ENCODE assay signal across 9 mouse cellular contexts in genomic region chr4:126261675-126262074, GRCm38 (mm10). TPM values are rescaled to one million over a fixed set of nuclear protein-coding genes. Genes with fewer than 3 reads are reported as not detected.
DNase-seq lines count a peak whose midpoint lies in the region; ATAC-seq and TF ChIP-seq lines count a peak whose summit lies in the region.
"Had no signal": no experiment of that assay in that cellular context is flagged by ENCODE, and none has a peak within 500 bp of the region (broad histone marks: within the 10 kb centered on the region; RNA-seq: fewer than 3 reads in every experiment).

No protein-coding gene starts in this region.

- DNase-seq in kidney, adult 2 months: no peak
- DNase-seq in kidney, postnatal 14 days: no peak
- DNase-seq in CH12.LX (ENCODE audit: extremely low read depth): peak; percentile 16
- DNase-seq in embryonic facial prominence, embryonic 10.5 days (ENCODE audit: low spot score): no peak
- no peak for DNase-seq in right cerebral cortex, postnatal 25 days
- DNase-seq in right cerebral cortex, postnatal 36 days (ENCODE audit: low spot score in 2 of 2): no peak

- no peak for ATAC-seq in limb, embryonic 15.5 days (ENCODE audit: insufficient number of reproducible peaks, low FRiP score, low TSS enrichment, low read depth)

- peak overlapping the region; percentile 98 for H3K4me2 ChIP-seq in CH12.LX (ENCODE audit: insufficient read depth, low read depth, poor library complexity, severe bottlenecking)
- no peak overlapping the region for H3K4me2 ChIP-seq in limb, embryonic 15.5 days

- peaks cover 7% of the 10 kb centered on the region for H3K79me2 ChIP-seq in CH12.LX (replicated peaks; ENCODE audit: control insufficient read depth, extremely low read depth, insufficient read depth, poor library complexity, severe bottlenecking)

- no peaks in the 10 kb centered on the region for H3K36me3 ChIP-seq in kidney, adult 2 months (ENCODE audit: control insufficient read depth, insufficient read depth, low read length)
- peaks cover 0 to 28% of the 10 kb centered on the region in 2 experiments for H3K36me3 ChIP-seq in CH12.LX (replicated peaks in 1 of 2; ENCODE audit: control insufficient read depth in 1 of 2, insufficient read depth in 1 of 2, low read length in 1 of 2)
- H3K36me3 ChIP-seq in embryonic facial prominence, embryonic 10.5 days (replicated peaks): 0 out of 2 replicates have a peak, but pooled peaks cover 5% of the 10 kb centered on the region
- H3K36me3 ChIP-seq in limb, embryonic 15.5 days: peaks cover 10% of the 10 kb centered on the region; the same call in 1 of the 2 replicates

- H3K27ac ChIP-seq in kidney, adult 2 months (ENCODE audit: insufficient read depth, low read depth, low read length): peak overlapping the region; percentile 85
- peak overlapping the region; percentile 76; the same call in 1 of the 2 replicates for H3K27ac ChIP-seq in CH12.LX (ENCODE audit: insufficient read depth, low read depth)
- peak overlapping the region; percentile 91 for H3K27ac ChIP-seq in embryonic facial prominence, embryonic 10.5 days (replicated peaks)
- peak overlapping the region; percentile 92 for H3K27ac ChIP-seq in limb, embryonic 15.5 days

- no peak overlapping the region for H3K9ac ChIP-seq in CH12.LX (ENCODE audit: insufficient read depth, low read depth)
- H3K9ac ChIP-seq in limb, embryonic 15.5 days: no peak overlapping the region

- no peak for TF ChIP-seq CTCF in kidney, adult 2 months (conservative IDR thresholded peaks at IDR 0.05; ENCODE audit: insufficient read depth, insufficient read length, low read depth, low read length)
- no peak for TF ChIP-seq CTCF in CH12.LX (conservative IDR thresholded peaks at IDR 0.05 in 1 of 2, IDR thresholded peaks at IDR 0.05 in 1 of 2; ENCODE audit: low read depth in 2 of 2, low read length in 2 of 2)

- no peak overlapping the region for H3K4me3 ChIP-seq in kidney, adult 2 months (ENCODE audit: insufficient read depth, low read depth, low read length)
- peak overlapping the region in 2 of 3 experiments; percentile 10 to 86 for H3K4me3 ChIP-seq in CH12.LX (replicated peaks in 1 of 3; ENCODE audit: low read depth in 2 of 3, low read length in 2 of 3, poor library complexity in 1 of 3)
- peak overlapping the region; percentile 90 for H3K4me3 ChIP-seq in embryonic facial prominence, embryonic 10.5 days
- no peak overlapping the region for H3K4me3 ChIP-seq in limb, embryonic 15.5 days

- dilution Hi-C loops in CH12.LX (cut with MboI; ENCODE audit: extremely low pct_ligation_motif_present, extremely low pct_unique_long_range_greater_than_20kb, low sequenced_read_pairs): no loop called here

- TF ChIP-seq POLR2A in kidney, adult 2 months (IDR thresholded peaks at IDR 0.05; ENCODE audit: low read depth, low read length): no peak
- TF ChIP-seq POLR2A in CH12.LX (IDR thresholded peaks at IDR 0.05; ENCODE audit: low read depth, low read length): no peak

- H3K4me1 ChIP-seq in kidney, adult 2 months (ENCODE audit: control insufficient read depth, insufficient read depth, low read length): peaks cover 15% of the 10 kb centered on the region
- peaks cover 23 to 43% of the 10 kb centered on the region in 2 experiments for H3K4me1 ChIP-seq in CH12.LX (ENCODE audit: control insufficient read depth in 1 of 2, insufficient read depth in 2 of 2)
- H3K4me1 ChIP-seq in embryonic facial prominence, embryonic 10.5 days: peaks cover 66% of the 10 kb centered on the region
- H3K4me1 ChIP-seq in limb, embryonic 15.5 days: peaks cover 57% of the 10 kb centered on the region

- no peaks in the 10 kb centered on the region for H3K27me3 ChIP-seq in kidney, adult 2 months (replicated peaks; ENCODE audit: control insufficient read depth, insufficient read depth, low read length)
- H3K27me3 ChIP-seq in CH12.LX (replicated peaks): no peaks in the 10 kb centered on the region
- no peaks in the 10 kb centered on the region for H3K27me3 ChIP-seq in embryonic facial prominence, embryonic 10.5 days (replicated peaks; ENCODE audit: low read depth, poor library complexity, severe bottlenecking)
- no peaks in the 10 kb centered on the region for H3K27me3 ChIP-seq in limb, embryonic 15.5 days

- TF ChIP-seq EP300 in CH12.LX (IDR thresholded peaks at IDR 0.05; ENCODE audit: low read length): no peak

- TF ChIP-seq RAD21 in CH12.LX (IDR thresholded peaks at IDR 0.05; ENCODE audit: low read depth, low read length): no peak

- 33% methylated on average over 7 of the region's 7 CpGs for WGBS in kidney, adult 2 months
- 50% methylated on average over 7 of the region's 7 CpGs for WGBS in embryonic facial prominence, embryonic 10.5 days
- 43% methylated on average over 7 of the region's 7 CpGs for WGBS in limb, embryonic 15.5 days

- in situ Hi-C loops in CH12.LX (cut with MboI; ENCODE audit: low pct_ligation_motif_present, low pct_unique_long_range_greater_than_20kb, low sequenced_read_pairs): loop anchor here (5.0 kb wide), 1 partner anchor 34 kb away; no protein-coding TSS in a partner anchor

- H3K9me3 ChIP-seq in CH12.LX (replicated peaks; ENCODE audit: low read length): no peaks in the 10 kb centered on the region
- H3K9me3 ChIP-seq in embryonic facial prominence, embryonic 10.5 days: no peaks in the 10 kb centered on the region
- no peaks in the 10 kb centered on the region for H3K9me3 ChIP-seq in limb, embryonic 15.5 days

TF ChIP-seq in CH12.LX, 34 proteins besides CTCF, POLR2A, EP300 and RAD21:
- TF ChIP-seq MAZ (IDR thresholded peaks at IDR 0.05; ENCODE audit: low read depth, low read length) (no peak), MXI1 (IDR thresholded peaks at IDR 0.05; ENCODE audit: low read depth, low read length) (no peak), PAX5 (IDR thresholded peaks at IDR 0.05; ENCODE audit: low read length) (no peak), ZMIZ1 (IDR thresholded peaks at IDR 0.05; ENCODE audit: low read depth, low read length) (no peak), ZNF384 (IDR thresholded peaks at IDR 0.05; ENCODE audit: low read depth, low read length) (no peak), JUND (conservative IDR thresholded peaks at IDR 0.05; ENCODE audit: low read depth, low read length) (no peak), GABPA (IDR thresholded peaks at IDR 0.05; ENCODE audit: insufficient replicate concordance, low read depth, low read length) (no peak), ZKSCAN1 (IDR thresholded peaks at IDR 0.05; ENCODE audit: borderline replicate concordance, low read depth, low read length) (no peak), JUN (IDR thresholded peaks at IDR 0.05; ENCODE audit: insufficient read depth, low read depth, low read length) (no peak), BHLHE40 (IDR thresholded peaks at IDR 0.05; ENCODE audit: low read depth, low read length) (no peak), HCFC1 (IDR thresholded peaks at IDR 0.05; ENCODE audit: low read depth, low read length) (no peak), NRF1 (IDR thresholded peaks at IDR 0.05; ENCODE audit: low read depth, low read length) (no peak)

RNA-seq across cellular contexts. Expression of gene Trappc3, which starts 0.5 kb away (rescaled TPM):
- polyA plus RNA-seq in kidney, adult 2 months (2012; rRNA removed): 57.7 and 75.5 TPM in 2 replicates
- total RNA-seq in CH12.LX (2012; rRNA removed) (72.7 and 81.1 TPM in 2 replicates), CH12.LX (2014; rRNA removed) (94.8 and 100 TPM in 2 replicates)
- polyA plus RNA-seq in CH12.LX (2012; ENCODE audit: insufficient read length, low read depth): 73.0 and 74.1 TPM in 2 replicates
- 91.8 and 92.3 TPM in 2 replicates for polyA plus RNA-seq in embryonic facial prominence, embryonic 10.5 days (2016; fragmentation: Nextera tagmentation; extraction: Ambion mirVana)
- polyA plus RNA-seq in limb, embryonic 15.5 days (2015; fragmentation: Nextera tagmentation; extraction: Ambion mirVana): 120 and 128 TPM in 2 replicates

RNA-seq across cellular contexts. Expression of gene Map7d1, which starts 5.5 kb away (rescaled TPM):
- polyA plus RNA-seq in kidney, adult 2 months (2012; rRNA removed): 28.3 and 30.3 TPM in 2 replicates
- 17.9 and 20.8 TPM in 2 replicates for total RNA-seq in CH12.LX (2012; rRNA removed)
- 12.5 and 12.8 TPM in 2 replicates for total RNA-seq in CH12.LX (2014; rRNA removed)
- 62.2 and 72.2 TPM in 2 replicates for polyA plus RNA-seq in CH12.LX (2012; ENCODE audit: insufficient read length, low read depth)
- polyA plus RNA-seq in embryonic facial prominence, embryonic 10.5 days (2016; fragmentation: Nextera tagmentation; extraction: Ambion mirVana): 60.9 and 62.9 TPM in 2 replicates
- polyA plus RNA-seq in limb, embryonic 15.5 days (2015; fragmentation: Nextera tagmentation; extraction: Ambion mirVana): 46.5 and 50.3 TPM in 2 replicates

RNA-seq across cellular contexts. Expression of gene Col8a2, which starts 24.9 kb away (rescaled TPM):
- 0.27 and 0.31 TPM in 2 replicates for polyA plus RNA-seq in kidney, adult 2 months (2012; rRNA removed)
- total RNA-seq in CH12.LX (2012; rRNA removed) (not detected in 2 replicates), CH12.LX (2014; rRNA removed) (not detected in 2 replicates)
- polyA plus RNA-seq in CH12.LX (2012; ENCODE audit: insufficient read length, low read depth): not detected in 2 replicates
- 7.3 and 11.2 TPM in 2 replicates for polyA plus RNA-seq in embryonic facial prominence, embryonic 10.5 days (2016; fragmentation: Nextera tagmentation; extraction: Ambion mirVana)
- polyA plus RNA-seq in limb, embryonic 15.5 days (2015; fragmentation: Nextera tagmentation; extraction: Ambion mirVana): 71.2 and 79.7 TPM in 2 replicates
- total RNA-seq: common myeloid progenitor, adult 5-6 weeks had no signal
- polyA plus RNA-seq: inflammation-experienced regulatory T-cells, adult 6 months had no signal

RNA-seq across cellular contexts. Expression of gene Thrap3, which starts 59.1 kb away (rescaled TPM):
- 40.4 and 51.0 TPM in 2 replicates for polyA plus RNA-seq in kidney, adult 2 months (2012; rRNA removed)
- total RNA-seq in CH12.LX (2012; rRNA removed): 140 and 168 TPM in 2 replicates
- 183 and 204 TPM in 2 replicates for total RNA-seq in CH12.LX (2014; rRNA removed)
- 327 and 334 TPM in 2 replicates for polyA plus RNA-seq in CH12.LX (2012; ENCODE audit: insufficient read length, low read depth)
- 262 and 263 TPM in 2 replicates for polyA plus RNA-seq in embryonic facial prominence, embryonic 10.5 days (2016; fragmentation: Nextera tagmentation; extraction: Ambion mirVana)
- 183 and 198 TPM in 2 replicates for polyA plus RNA-seq in limb, embryonic 15.5 days (2015; fragmentation: Nextera tagmentation; extraction: Ambion mirVana)

RNA-seq across cellular contexts. Expression of gene Adprhl2, which starts 59.8 kb away (rescaled TPM):
- polyA plus RNA-seq in kidney, adult 2 months (2012; rRNA removed): 36.0 and 43.0 TPM in 2 replicates
- total RNA-seq in CH12.LX (2012; rRNA removed): 68.5 and 74.0 TPM in 2 replicates
- total RNA-seq in CH12.LX (2014; rRNA removed): 57.3 and 59.7 TPM in 2 replicates
- 52.0 and 62.4 TPM in 2 replicates for polyA plus RNA-seq in CH12.LX (2012; ENCODE audit: insufficient read length, low read depth)
- polyA plus RNA-seq in embryonic facial prominence, embryonic 10.5 days (2016; fragmentation: Nextera tagmentation; extraction: Ambion mirVana): 92.3 and 93.2 TPM in 2 replicates
- polyA plus RNA-seq in limb, embryonic 15.5 days (2015; fragmentation: Nextera tagmentation; extraction: Ambion mirVana): 79.2 and 82.9 TPM in 2 replicates

Comparison
In these comparisons a context has a peak if more than half of its experiments do, and no peak if none do; other contexts are left out.
1. H3K4me3 ChIP-seq: peak in CH12.LX (2 of 3) and embryonic facial prominence, embryonic 10.5 days (single experiment); none in kidney, adult 2 months (single experiment) and limb, embryonic 15.5 days (single experiment).
2. Peak in every context shown above with its lines, with median percentiles within 50 percentile points of each other: H3K27ac ChIP-seq.